Mouse (Mus musculus) midbrain, embryonic 10.5 days (tissue): Measurements from ENCODE around the gene Rec8. TPM values are rescaled to one million over a fixed set of nuclear protein-coding genes. Genes with fewer than 3 reads are reported as not detected.

Experiments used
- DNase-seq: peaks from one replicate; pipeline ENCODE4 v3.0.0-alpha.2; 2017; ENCODE audit warnings: low spot score
- H3K27ac ChIP-seq: fragments of 300-500 bp; sonication (generic); replicated peaks from 2 replicates; pipeline ENCODE4 v1.5.1; 2016; ENCODE audit warnings: mild to moderate bottlenecking
- H3K27me3 ChIP-seq: fragments of 300-500 bp; sonication (generic); 2 replicates; pipeline ENCODE4 v1.6.1; 2016; ENCODE audit warnings: low read depth, mild to moderate bottlenecking; ENCODE audit not compliant: poor library complexity, severe bottlenecking
- H3K36me3 ChIP-seq: fragments of 300-500 bp; sonication (generic); 2 replicates; pipeline ENCODE4 v1.6.1; 2016; ENCODE audit warnings: mild to moderate bottlenecking, moderate library complexity
- H3K4me1 ChIP-seq: fragments of 300-500 bp; sonication (generic); 2 replicates; pipeline ENCODE4 v1.6.1; 2016
- H3K4me3 ChIP-seq: fragments of 300-500 bp; sonication (generic); 2 replicates; pipeline ENCODE4 v1.5.1; 2016; ENCODE audit warnings: mild to moderate bottlenecking, moderate library complexity
- H3K9me3 ChIP-seq: fragments of 300-500 bp; sonication (generic); replicated peaks from 2 replicates; pipeline ENCODE4 v1.6.1; 2016; ENCODE audit warnings: mild to moderate bottlenecking
- whole genome bisulfite sequencing: fragments of 180-500 bp; shearing (Covaris S2); methylation state at CpG from one replicate; pipeline ENCODE4 v1.1.7; 2016; 5-methylcytosine and 5-hydroxymethylcytosine counted together
- polyA plus RNA-seq: library from polyadenylated mRNA; unstranded; fragments of >200 nt; fragmentation: Nextera tagmentation; extraction: Ambion mirVana; gene quantifications from 2 replicates; pipeline ENCODE4 v1.2.1, GENCODE M21; 2016

Gene Rec8
- polyA plus RNA-seq, result 4.1 and 5.5 TPM in 2 replicates

DNA sequence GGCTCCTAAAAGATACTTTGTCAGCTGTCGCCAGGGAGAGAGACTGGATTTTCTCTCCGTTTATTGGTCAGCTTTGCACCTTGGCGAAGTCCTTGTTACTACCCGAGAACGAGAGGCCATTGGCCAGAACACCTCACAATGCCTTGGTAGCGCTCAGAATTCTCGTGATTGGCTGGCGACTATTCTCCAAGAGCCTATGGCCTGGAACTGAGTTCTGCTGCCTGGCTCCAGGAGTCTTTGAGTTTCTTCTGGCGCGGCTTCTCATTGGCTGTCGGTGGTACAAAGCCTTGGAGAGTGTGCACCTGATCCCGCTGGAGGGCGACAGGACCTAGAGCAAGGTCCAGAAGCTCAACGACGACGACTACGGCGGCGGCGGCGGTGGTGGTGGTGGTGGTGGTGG is at the start of gene Rec8:
Rec8 (plus strand) TSS at position 216 of the 400 bp plus-strand sequence.
- peak within 1 kb of the TSS; percentile 38 for H3K4me3 ChIP-seq
- H3K27ac ChIP-seq, result no peak within 1 kb of the TSS; the same call in 1 of the 2 replicates
- H3K9me3 ChIP-seq, result no peaks in the 10 kb centered on the region
- peak; percentile 43 for DNase-seq
- WGBS, result 18% methylated on average over 21 of the region's 21 CpGs
- H3K36me3 ChIP-seq, result no peaks in the 10 kb centered on the region
- peaks cover 6% of the 10 kb centered on the region for H3K27me3 ChIP-seq
- H3K4me1 ChIP-seq, result peaks cover 18% of the 10 kb centered on the region

DNA sequence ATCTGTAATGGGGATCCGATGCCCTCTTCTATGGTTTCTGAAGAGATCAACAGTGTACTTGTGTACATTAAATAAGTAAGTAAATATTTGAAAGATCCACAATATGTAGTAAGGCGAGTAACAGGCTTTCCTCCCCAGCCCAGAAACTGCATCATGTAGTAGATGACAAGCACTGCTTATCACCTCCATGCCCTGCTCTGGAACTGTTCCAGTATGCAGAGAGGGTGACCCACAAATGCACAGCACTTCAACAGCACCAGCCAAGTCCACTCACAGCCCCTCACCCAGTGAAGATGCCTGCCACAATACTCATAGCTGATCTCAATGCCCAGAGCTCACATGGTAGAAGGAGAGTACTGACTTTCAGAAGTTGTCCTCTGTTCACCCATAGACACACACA is 47.2 kb upstream of the Rec8 start:
- Histone ChIP-seq H3K4me3 (no peak overlapping the region), H3K27me3 (no peaks in the 10 kb centered on the region), H3K27ac (no peak overlapping the region), H3K9me3 (no peaks in the 10 kb centered on the region), H3K4me1 (0 out of 2 replicates have a peak, but pooled peaks cover 3% of the 10 kb centered on the region), H3K36me3 (peaks cover 46% of the 10 kb centered on the region)
- no peak for DNase-seq
- WGBS, result 92% methylated on average over 2 of the region's 2 CpGs

DNA sequence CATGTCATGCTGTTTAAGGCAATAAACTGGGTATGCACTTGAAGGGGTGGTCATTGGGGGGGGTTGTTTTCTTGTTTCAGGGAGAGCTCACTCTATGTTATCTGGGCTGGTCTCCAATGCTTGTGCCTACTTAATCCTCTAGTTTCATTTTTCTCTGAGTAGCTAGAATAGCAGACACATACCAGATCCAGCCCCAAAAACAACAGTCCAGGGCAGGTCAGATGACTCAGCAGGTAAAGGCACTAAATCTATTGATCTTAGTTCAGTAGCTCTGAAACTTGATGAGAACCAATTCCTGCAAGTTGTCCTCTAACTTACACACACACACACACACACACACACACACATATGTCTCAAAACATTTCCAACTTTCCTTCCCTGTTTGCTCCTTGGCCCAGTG is 46.1 kb upstream of the Rec8 start:
- Histone ChIP-seq H3K4me1 (0 out of 2 replicates have a peak, but pooled peaks cover 4% of the 10 kb centered on the region), H3K36me3 (peaks cover 34% of the 10 kb centered on the region), H3K27ac (no peak overlapping the region), H3K27me3 (no peaks in the 10 kb centered on the region), H3K4me3 (no peak overlapping the region), H3K9me3 (no peaks in the 10 kb centered on the region)
- DNase-seq, result no peak

DNA sequence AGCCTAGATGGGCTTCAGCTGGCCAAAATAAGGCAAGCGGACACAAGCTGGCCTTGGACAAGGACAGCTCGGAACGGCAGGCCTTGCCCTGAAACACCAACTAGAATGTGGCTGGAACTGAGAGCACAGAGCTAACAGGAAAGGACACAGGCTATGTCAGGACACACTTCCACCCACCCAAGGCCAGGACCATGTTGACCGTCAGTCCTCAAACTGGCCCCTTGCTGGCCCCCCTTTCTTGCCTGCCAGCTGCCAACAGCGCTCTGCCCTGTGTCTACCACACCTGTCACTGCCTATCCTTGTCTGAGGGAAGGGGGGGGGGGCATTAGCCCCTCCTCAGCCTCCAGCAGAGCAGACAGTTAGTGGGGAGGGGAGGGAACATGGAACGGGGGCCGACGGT is 42.5 kb upstream of the Rec8 start, which contains the start of gene Fitm1:
Fitm1 (plus strand) TSS at position 316 of the 400 bp plus-strand sequence.
- WGBS, result 82% methylated on average over 8 of the region's 8 CpGs
- peaks cover 20% of the 10 kb centered on the region for H3K4me1 ChIP-seq
- 0 out of 2 replicates have a peak within 1 kb of the TSS, but pooled peaks have one; percentile 33 for H3K27ac ChIP-seq
- no peak within 1 kb of the TSS for H3K4me3 ChIP-seq
- no peaks in the 10 kb centered on the region for H3K27me3 ChIP-seq
- H3K36me3 ChIP-seq, result peaks cover 7% of the 10 kb centered on the region
- no peaks in the 10 kb centered on the region for H3K9me3 ChIP-seq
- no peak for DNase-seq

DNA sequence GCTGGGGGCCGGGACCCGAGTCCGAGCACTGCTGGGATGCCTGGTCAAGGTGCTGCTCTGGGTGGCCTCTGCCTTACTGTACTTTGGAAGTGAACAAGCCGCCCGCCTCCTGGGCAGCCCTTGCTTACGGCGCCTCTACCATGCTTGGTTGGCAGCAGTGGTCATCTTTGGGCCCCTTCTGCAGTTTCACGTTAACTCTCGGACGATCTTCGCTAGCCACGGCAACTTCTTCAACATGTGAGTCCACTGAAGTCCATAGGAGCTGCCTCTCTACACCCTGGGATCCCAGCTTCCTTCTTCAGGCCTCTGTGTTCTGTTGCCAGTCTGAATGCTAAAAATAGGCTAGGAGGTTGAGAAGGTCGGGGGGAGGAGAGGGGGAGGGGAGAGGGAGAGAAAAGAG is 42.1 kb upstream of the Rec8 start:
- H3K4me1 ChIP-seq, result peaks cover 20% of the 10 kb centered on the region
- H3K27ac ChIP-seq, result 0 out of 2 replicates have a peak overlapping the region, but pooled peaks have one; percentile 28
- no peaks in the 10 kb centered on the region for H3K27me3 ChIP-seq
- WGBS, result 84% methylated on average over 13 of the region's 13 CpGs
- DNase-seq, result no peak
- peaks cover 12% of the 10 kb centered on the region for H3K36me3 ChIP-seq
- H3K4me3 ChIP-seq, result no peak overlapping the region
- no peaks in the 10 kb centered on the region for H3K9me3 ChIP-seq

DNA sequence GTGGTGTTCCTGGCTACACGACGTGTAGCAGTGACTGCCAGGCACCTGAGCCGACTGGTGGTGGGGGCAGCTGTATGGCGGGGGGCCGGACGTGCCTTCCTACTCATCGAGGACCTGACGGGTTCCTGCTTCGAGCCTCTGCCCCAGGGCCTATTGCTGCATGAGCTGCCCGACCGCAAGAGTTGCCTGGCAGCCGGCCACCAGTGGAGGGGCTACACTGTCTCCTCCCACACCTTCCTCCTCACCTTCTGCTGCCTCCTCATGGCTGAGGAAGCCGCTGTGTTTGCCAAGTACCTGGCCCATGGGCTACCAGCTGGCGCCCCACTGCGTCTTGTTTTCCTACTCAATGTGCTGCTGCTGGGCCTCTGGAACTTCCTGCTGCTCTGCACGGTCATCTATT is 41.5 kb upstream of the Rec8 start:
- no peaks in the 10 kb centered on the region for H3K9me3 ChIP-seq
- WGBS, result 87% methylated on average over 16 of the region's 16 CpGs
- H3K4me3 ChIP-seq, result no peak overlapping the region
- no peak for DNase-seq
- H3K27ac ChIP-seq, result 0 out of 2 replicates have a peak overlapping the region, but pooled peaks have one; percentile 33
- H3K4me1 ChIP-seq, result peaks cover 20% of the 10 kb centered on the region
- H3K36me3 ChIP-seq, result peaks cover 18% of the 10 kb centered on the region
- H3K27me3 ChIP-seq, result no peaks in the 10 kb centered on the region

DNA sequence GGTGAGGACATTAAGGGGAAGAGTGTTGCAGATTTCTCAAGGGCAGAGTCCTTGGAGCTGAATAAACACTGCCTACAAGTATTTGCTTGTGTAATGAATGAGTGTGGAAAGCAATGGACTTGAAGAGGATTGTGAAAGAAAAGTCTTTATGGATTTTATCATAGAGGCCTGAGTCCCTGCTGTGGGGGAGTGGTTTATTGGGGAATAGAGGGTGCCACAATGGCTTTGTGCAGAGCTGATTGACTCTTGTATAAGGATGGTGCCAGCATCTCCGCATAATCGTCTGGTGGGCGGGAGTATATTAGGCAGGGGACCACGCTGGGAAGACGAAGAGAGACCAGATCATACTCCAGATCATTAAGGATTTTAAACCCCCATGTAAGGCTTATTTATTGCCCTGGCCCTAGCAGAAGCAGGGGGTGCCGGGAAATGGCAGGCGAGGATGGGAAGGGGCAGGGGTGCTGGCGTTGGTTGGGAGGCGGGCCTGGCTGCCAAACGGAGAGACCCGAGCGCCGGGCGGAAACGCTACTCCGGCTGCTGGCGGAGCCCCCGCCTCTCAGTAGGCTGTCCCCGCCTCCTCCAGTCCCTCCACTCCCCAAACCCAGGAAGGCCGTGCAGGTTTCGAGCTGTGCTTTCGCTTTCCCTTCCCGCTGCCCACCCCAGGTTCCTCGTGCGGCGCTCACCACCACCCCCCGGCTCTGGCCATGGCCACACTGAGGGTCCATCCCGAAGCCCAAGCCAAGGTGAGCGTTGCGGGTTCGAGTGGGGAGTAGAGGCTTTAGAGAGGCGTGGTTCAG is 39.8 kb upstream of the Rec8 start, which contains the start of gene Psme1:
Psme1 (plus strand) TSS at position 253 of the 797 bp plus-strand sequence.
- H3K4me1 ChIP-seq, result peaks cover 20% of the 10 kb centered on the region
- H3K36me3 ChIP-seq, result peaks cover 27% of the 10 kb centered on the region
- whole genome bisulfite sequencing, result 1% methylated on average over 32 of the region's 32 CpGs
- peak within 1 kb of the TSS; percentile 64 for H3K4me3 ChIP-seq
- peak within 1 kb of the TSS; percentile 87 for H3K27ac ChIP-seq
- peak; percentile 82 for DNase-seq
- H3K9me3 ChIP-seq, result no peaks in the 10 kb centered on the region
- no peaks in the 10 kb centered on the region for H3K27me3 ChIP-seq

DNA sequence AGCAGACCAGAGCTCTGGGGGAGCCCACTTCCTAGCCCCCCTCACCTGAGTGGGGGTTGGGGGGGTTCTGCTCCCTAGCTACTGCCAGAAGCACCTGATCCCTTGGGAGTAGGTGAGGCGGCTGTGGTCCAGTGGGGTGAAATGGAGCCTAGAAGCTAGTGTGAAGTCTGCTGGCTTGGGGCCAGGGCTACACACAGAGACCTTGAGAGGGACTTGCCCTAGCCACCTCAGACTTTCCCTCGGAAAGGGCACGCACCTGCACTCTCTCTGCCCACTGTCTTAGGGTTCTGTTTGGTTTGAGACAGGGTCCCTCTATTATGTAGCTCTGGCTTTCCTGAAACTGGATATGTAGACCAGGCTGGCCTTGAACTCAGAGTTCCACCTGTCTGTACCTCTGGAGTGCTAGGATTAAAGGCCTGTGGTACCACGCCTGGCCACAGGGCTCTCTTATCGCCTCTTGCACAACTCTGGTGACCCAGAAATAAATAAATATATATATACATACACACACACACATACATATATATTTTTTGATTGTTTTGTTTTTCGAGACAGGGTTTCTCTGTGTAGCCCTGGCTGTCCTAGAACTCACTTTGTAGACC is 39.1 kb upstream of the Rec8 start:
- peak overlapping the region; percentile 87 for H3K27ac ChIP-seq
- 31% methylated on average over 6 of the region's 6 CpGs for WGBS
- H3K36me3 ChIP-seq, result peaks cover 27% of the 10 kb centered on the region
- H3K27me3 ChIP-seq, result peaks cover 5% of the 10 kb centered on the region
- peak overlapping the region; percentile 64 for H3K4me3 ChIP-seq
- H3K9me3 ChIP-seq, result no peaks in the 10 kb centered on the region
- DNase-seq, result no peak
- peaks cover 20% of the 10 kb centered on the region for H3K4me1 ChIP-seq

DNA sequence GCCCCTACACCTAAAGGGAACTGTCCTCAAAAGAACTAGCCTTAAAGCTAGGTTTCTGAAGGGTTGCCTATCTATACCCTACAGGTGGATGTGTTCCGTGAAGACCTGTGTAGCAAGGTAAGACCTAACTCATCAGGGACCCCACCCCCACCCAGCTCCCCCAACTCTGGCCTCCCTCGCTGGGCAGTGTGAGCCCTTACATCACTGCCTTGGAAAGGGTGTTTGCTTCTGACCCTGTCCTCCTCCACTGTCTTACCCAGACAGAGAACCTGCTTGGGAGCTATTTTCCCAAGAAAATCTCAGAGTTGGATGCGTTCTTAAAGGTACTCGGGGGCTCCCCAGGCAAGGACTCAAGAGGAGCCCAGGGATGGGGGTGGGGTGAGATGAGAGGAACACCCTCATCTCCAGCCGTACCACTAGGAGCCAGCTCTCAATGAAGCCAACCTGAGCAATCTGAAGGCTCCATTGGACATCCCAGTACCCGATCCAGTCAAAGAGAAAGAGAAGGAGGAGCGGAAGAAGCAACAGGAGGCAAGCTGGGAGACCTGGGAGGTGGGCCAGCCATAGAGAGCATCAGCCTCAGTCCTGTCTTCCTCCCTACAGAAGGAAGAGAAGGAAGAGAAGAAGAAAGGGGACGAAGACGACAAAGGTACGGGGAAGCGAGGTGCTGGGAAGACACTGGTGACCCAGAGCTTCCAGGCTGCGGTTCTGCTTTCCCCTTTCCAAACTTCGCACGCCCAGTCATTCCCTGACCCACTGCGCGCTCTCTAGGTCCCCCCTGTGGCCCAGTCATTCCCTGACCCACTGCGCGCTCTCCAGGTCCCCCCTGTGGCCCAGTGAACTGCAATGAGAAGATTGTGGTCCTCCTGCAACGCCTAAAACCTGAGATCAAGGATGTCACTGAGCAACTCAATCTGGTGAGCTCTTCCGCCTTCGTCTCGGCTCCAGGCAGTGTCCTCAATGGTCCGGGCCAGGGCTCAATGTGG is 38.0 kb upstream of the Rec8 start:
- Histone ChIP-seq H3K27me3 (peaks cover 15% of the 10 kb centered on the region), H3K36me3 (peaks cover 27% of the 10 kb centered on the region), H3K4me1 (peaks cover 25% of the 10 kb centered on the region), H3K4me3 (no peak overlapping the region), H3K9me3 (no peaks in the 10 kb centered on the region), H3K27ac (no peak overlapping the region)
- DNase-seq, result no peak
- WGBS, result 83% methylated on average over 23 of the region's 23 CpGs

DNA sequence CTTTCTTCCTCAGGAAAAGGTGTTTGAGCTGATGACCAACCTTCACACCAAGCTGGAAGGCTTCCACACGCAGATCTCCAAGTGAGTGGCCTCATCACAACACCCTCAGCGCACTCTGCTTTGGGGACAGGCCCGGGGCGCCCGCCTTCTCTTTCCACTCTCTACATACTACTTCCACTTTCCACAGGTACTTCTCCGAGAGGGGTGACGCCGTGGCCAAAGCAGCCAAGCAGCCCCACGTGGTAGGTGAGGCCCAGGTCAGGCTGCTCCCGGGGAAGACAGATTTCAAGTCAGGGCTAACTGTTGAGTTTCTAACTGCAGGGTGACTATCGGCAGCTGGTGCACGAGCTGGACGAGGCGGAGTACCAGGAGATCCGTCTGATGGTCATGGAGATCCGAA is 37.1 kb upstream of the Rec8 start:
- H3K36me3 ChIP-seq, result peaks cover 27% of the 10 kb centered on the region
- 96% methylated on average over 16 of the region's 16 CpGs for WGBS
- H3K27me3 ChIP-seq, result peaks cover 17% of the 10 kb centered on the region

DNA sequence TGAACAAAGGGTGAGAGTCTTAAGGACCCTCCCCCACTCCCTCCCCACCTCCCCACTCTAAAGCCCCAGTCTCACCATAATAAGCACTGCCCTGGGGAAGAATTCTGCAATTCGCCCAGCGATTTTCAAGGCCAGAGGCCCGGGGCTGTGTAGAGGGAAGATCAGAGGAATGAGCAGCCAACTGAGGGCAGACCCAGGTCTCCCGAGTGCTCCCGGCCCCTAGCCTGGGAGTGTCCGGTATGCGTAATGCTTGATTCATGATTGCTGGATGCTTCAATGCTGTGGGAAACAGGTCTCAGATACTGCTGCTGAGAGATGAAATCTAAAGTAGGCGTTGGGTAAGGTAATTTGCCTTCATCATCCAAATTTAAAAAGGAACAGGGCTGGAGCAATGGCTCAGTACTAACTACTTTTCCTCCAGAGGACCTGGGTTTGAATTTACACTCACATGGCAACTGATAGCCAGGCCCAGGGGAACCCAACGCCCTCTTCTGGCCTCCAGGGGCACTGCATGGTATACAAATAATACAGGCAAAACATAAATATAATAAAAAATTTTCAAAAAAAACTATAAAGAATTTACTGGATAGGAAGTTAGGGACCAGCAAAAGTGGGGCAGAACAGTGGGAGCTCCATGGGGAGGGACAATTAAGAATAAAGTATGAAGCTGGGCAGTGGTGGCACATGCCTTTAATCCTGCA is 35.7 kb upstream of the Rec8 start:
- H3K36me3 ChIP-seq, result peaks cover 31% of the 10 kb centered on the region
- H3K27me3 ChIP-seq, result peaks cover 17% of the 10 kb centered on the region
- 82% methylated on average over 9 of the region's 9 CpGs for WGBS
- H3K27ac ChIP-seq, result no peak overlapping the region
- no peaks in the 10 kb centered on the region for H3K9me3 ChIP-seq
- peaks cover 30% of the 10 kb centered on the region for H3K4me1 ChIP-seq
- DNase-seq, result no peak
- no peak overlapping the region for H3K4me3 ChIP-seq

More for the DNA sequence above, 37.1 kb upstream of the Rec8 start:
- Histone ChIP-seq H3K9me3 (no peaks in the 10 kb centered on the region), H3K4me1 (peaks cover 30% of the 10 kb centered on the region), H3K27ac (no peak overlapping the region), H3K4me3 (no peak overlapping the region)
- DNase-seq, result no peak

DNA sequence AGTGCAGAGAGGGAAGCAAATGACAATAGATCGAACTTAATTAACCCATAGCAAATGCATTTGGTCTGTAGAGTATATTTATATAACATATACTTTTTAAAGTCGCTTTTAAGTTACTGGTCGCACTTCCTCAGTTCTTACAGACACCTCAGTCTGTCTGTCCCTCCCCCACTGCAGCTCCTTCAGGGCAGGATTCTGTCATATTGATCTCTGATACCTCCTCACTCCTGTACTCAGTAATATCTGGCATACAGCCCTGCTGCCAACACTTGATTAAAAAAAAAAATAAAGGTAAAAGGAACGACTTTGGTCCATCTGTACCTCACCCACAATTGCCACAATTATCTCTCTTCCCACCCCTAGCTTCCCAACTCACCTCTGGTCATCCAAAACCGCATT is 33.5 kb upstream of the Rec8 start:
- no peak for DNase-seq
- Histone ChIP-seq H3K27ac (peak overlapping the region; percentile 79), H3K27me3 (peaks cover 17% of the 10 kb centered on the region), H3K9me3 (no peaks in the 10 kb centered on the region), H3K4me3 (peak overlapping the region; percentile 68), H3K36me3 (peaks cover 52% of the 10 kb centered on the region), H3K4me1 (peaks cover 15% of the 10 kb centered on the region)
- 40% methylated on average over 5 of the region's 5 CpGs for WGBS
